Mouse (Mus musculus) ES-E14 (cell line): ENCODE data around the gene Zfp383.

ENCODE experiments used
- CHD2 ChIP-seq: IDR thresholded peaks from 2 replicates; pipeline ENCODE4 v1.6.1; 2014; ENCODE audit warnings: mild to moderate bottlenecking, low read depth, low read length, inconsistent platforms
- HCFC1 ChIP-seq: IDR thresholded peaks from 2 replicates; pipeline ENCODE4 v1.6.1; 2012; ENCODE audit warnings: low read length, inconsistent platforms, borderline replicate concordance; ENCODE audit not compliant: insufficient read depth

DNA sequence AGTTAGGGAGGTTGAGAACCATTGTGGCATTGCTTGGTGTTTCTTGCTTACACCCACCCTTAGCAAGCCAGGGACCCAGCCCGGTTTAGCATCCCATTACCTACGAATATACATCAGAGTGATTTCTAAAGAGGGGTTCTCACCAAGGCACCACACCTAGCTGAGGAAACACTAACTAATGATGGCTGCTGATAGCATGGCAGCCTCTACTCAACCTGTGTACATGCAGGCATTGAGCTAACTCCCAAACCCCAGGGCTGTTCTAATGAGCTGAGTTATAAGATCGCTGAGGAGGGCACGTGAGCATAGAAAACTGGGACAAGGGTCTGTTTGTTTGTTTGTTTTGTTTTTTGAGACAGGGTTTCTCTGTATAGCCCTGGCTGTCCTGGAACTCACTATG is 15.3 kb upstream of the Zfp383 start:
- no peak for TF ChIP-seq HCFC1
- TF ChIP-seq CHD2 = no peak
